Mouse (Mus musculus) E14TG2a.4 (cell line): ENCODE data around the gene Psmc4.
A peak's percentile ranks its signal among the peaks of the same experiment; 100 is the strongest.

Experiments used
- CTCF ChIP-seq: conservative IDR thresholded peaks from 2 replicates; pipeline ENCODE4 v1.5.1; 2014; ENCODE audit warnings: low read length
- POU5F1 ChIP-seq: IDR thresholded peaks from 2 replicates; pipeline ENCODE4 v1.6.1; 2014; ENCODE audit warnings: low read length, borderline replicate concordance

- TF ChIP-seq CTCF (peak; percentile 38), POU5F1 (no peak)
These were observed 36.3 kb upstream of the Psmc4 start for GRCm38 (mm10) chr7:28086236-28086635.
